Mouse (Mus musculus) small intestine, adult 10 weeks (tissue): Measurements from ENCODE around the gene Zfp976. TPM values are rescaled to one million over a fixed set of nuclear protein-coding genes. Genes with fewer than 3 reads are reported as not detected.

Experiments
- polyA plus RNA-seq: library from polyadenylated mRNA; stranded (reverse); fragments of 350-450 nt; fragmentation: Illumina TruSeq; extraction: RNeasy Lipid Tissue Mini Kit (QIAGEN cat#74804); gene quantifications from one replicate; pipeline ENCODE4 v1.2.3, GENCODE M21; 2014; ENCODE audit warnings: low replicate concordance

Zfp976 gene
- polyA plus RNA-seq, result 15.8 TPM

DNA sequence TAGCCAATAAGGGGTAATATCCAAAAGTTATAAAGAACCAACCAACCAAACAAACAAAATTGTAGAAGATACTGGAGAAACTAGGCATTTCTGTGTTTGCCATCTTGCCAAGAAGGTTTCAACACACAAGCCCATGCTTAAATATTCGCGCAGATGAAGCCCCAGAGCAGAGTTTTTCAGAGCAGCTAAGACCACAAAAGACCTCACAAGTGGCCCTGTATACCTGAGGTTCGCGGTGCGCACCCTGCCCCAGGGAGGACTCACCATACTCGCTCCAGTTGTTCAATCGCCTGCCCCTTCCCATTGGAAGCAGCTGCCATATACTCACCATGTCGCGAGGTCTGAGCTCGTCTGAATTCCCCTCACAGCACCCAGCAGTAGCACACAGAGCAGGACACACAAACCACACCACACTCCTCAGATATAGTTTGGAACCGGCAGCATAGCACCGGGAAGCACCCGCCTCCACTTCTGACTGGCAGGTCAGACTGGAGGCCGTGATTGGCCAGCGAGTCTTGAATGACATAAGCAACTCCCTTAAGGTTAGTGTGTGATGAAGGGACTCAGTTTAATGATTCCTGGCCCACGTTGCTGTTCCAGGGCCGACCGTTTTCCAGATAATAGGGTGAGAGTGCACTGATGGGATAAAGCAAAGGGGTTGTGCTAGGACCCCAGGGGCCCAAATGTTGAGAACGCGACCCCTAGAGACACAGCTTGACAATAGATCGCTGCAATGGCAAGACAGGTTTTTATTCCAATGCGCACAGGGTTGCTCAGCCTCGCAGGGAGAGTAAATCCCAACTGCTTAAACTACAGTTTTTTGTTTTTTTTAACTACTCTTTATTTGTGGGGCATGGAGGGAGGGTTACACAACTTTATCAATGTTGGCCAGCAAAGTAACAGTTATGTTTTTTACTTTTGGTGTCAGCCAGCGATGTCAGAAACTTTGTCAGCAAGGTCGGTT lies at the start of gene Zfp976:
TSS of gene Zfp976 (minus strand) at position 437 of the 964 bp plus-strand sequence.

DNA sequence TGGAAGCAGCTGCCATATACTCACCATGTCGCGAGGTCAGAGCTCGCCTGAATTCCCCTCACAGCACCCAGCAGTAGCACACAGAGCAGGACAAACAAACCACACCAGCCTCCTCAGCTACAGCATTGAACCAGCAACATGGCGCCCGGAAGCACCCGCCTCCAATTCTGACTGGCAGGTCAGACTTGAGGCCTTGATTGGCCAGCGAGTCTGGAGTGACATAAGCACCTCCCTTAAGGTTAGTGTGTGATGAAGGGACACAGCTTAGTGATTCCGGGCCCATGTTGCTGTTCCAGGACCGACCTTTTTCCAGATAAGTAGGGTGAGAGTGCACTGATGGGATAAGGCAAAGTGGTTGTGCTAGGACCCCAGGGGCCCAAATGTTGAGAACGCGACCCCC lies 50.0 kb downstream of the Zfp976 start, which contains the start of gene Zfp977:
TSS of gene Zfp977 (minus strand) at position 135 of the 400 bp plus-strand sequence.

DNA sequence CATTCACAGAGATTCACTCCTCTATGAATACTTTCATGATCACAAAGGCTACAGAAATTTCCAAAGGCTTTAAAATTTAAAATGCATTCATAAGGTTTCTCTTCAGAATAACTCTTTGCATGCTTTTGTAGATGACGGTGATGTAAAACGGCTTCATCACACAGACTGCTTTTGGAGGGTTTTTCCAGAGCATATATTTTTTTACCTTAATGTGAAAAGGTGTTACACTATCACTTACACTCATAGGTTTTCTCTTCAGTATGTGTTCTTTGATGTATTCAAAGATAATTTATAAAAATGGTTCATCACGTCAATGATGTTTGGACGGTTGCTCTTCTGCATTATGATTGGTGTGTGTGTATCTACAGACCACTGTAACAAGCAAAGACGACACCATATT lies 63.9 kb downstream of the Zfp976 start, which contains the start of gene Gm21028:
TSS of gene Gm21028 (minus strand) at position 101 of the 400 bp plus-strand sequence.

Other genes starting within 250 kb of the Zfp976 start
- gene 4933421I07Rik, start 194.5 kb downstream of the Zfp976 start, polyA plus RNA-seq, result not detected
- 18.5 TPM for gene Zfp141, start 136.8 kb downstream of the Zfp976 start, polyA plus RNA-seq
- gene Gm21028, start 64.0 kb downstream of the Zfp976 start, polyA plus RNA-seq, result not detected
- 2.9 TPM for gene Zfp977, start 50.0 kb downstream of the Zfp976 start, polyA plus RNA-seq
- 21.9 TPM for gene Zfp975, start 50.2 kb upstream of the Zfp976 start, polyA plus RNA-seq
- gene Gm17067, start 84.4 kb upstream of the Zfp976 start, polyA plus RNA-seq, result 0.30 TPM
- not detected for gene Vmn2r62, start 150.9 kb upstream of the Zfp976 start, polyA plus RNA-seq
- not detected for gene Gm2381, start 224.6 kb upstream of the Zfp976 start, polyA plus RNA-seq